Mouse (Mus musculus): ENCODE measurements at regions not wholly inside any gene's neighbourhood (a gene's known extent, or its start where the extent isn't known, plus 50 kb on each side); places are given as distances from the start of the nearest gene placed in this dataset.

DNA sequence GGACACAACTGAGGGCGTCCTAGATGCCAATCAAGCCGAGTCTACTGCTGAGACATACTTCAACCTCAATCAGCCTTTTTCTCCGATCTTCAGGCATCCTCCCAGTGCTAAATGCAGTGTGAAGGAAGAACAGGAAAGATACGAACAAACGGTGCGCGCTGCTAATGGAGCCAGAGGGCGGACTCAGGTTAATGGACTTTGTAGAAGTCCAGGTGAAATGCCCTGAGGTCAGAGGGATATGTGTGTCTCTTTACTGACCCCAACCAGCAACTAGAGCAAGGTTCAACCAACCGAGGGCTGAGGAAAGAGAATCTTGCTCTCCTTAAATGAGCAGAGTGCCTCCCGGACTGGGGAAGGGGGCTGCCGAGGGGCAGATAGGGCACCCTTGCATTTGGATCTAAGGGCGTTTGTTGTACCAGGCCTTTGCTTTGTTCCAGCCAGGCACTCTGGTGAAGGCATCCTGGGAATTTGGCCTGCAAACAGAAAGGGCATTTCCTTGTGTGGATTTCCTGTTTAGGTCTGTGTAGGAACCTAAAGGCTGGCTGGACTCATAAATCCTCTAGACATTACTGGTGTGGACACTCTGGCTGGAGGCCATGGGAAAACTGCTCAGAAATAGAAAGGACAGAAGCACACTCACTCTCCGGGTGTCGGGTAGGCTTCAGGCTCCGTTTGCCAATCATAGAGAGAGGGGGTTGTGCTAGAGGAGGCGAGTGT lies 62.7 kb upstream of the Ahctf1 start:
- no peak overlapping the region for H3K4me3 ChIP-seq (replicated peaks; ENCODE audit: low read length)
- no peak for DNase-seq (ENCODE audit: low spot score)
- WGBS: 73% methylated on average over 16 of the region's 16 CpGs
- ATAC-seq (ENCODE audit: low FRiP score): no peak
- no peak overlapping the region for H3K4me2 ChIP-seq (replicated peaks)
- H3K4me1 ChIP-seq (replicated peaks; ENCODE audit: control insufficient read depth, insufficient read depth, low read length): no peaks in the 10 kb centered on the region
- no peaks in the 10 kb centered on the region for H3K27me3 ChIP-seq (ENCODE audit: control insufficient read depth, insufficient read depth, low read length)
- H3K27ac ChIP-seq: 0 out of 2 replicates have a peak overlapping the region, but pooled peaks have one; percentile 43
- no peaks in the 10 kb centered on the region for H3K9me3 ChIP-seq (ENCODE audit: control insufficient read depth, low read length)
- no peak overlapping the region for H3K9ac ChIP-seq
- H3K36me3 ChIP-seq (replicated peaks; ENCODE audit: control insufficient read depth, insufficient read depth): no peaks in the 10 kb centered on the region

DNA sequence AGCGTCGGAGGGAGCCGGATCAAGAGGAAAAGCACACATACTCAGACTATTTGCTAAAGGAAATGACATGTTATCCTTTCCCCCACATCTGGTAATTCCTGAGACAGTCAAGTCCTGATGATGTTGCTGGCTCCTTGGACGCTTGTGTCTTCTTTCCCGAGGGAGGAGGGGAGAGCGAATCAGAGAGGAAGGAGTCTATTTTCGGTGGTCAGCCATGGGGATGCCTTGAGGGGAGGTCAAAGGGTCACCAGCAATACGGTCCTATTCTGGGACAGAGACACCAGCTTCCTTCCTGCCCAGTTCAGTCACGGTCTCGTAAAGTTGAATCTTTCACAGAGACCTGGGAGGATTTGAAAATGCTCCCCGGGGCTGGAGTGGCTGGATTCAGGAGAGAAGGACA lies 62.1 kb upstream of the Ahctf1 start:
- 69% methylated on average over 11 of the region's 11 CpGs for WGBS
- Histone ChIP-seq H3K36me3 (replicated peaks; ENCODE audit: control insufficient read depth, insufficient read depth) (no peaks in the 10 kb centered on the region), H3K9ac (no peak overlapping the region), H3K4me1 (replicated peaks; ENCODE audit: control insufficient read depth, insufficient read depth, low read length) (no peaks in the 10 kb centered on the region), H3K9me3 (ENCODE audit: control insufficient read depth, low read length) (no peaks in the 10 kb centered on the region), H3K4me2 (replicated peaks) (no peak overlapping the region), H3K27me3 (ENCODE audit: control insufficient read depth, insufficient read depth, low read length) (no peaks in the 10 kb centered on the region), H3K4me3 (replicated peaks; ENCODE audit: low read length) (no peak overlapping the region), H3K27ac (no peak overlapping the region)
- ATAC-seq (ENCODE audit: low FRiP score): no peak
- no peak for DNase-seq (ENCODE audit: low spot score)

DNA sequence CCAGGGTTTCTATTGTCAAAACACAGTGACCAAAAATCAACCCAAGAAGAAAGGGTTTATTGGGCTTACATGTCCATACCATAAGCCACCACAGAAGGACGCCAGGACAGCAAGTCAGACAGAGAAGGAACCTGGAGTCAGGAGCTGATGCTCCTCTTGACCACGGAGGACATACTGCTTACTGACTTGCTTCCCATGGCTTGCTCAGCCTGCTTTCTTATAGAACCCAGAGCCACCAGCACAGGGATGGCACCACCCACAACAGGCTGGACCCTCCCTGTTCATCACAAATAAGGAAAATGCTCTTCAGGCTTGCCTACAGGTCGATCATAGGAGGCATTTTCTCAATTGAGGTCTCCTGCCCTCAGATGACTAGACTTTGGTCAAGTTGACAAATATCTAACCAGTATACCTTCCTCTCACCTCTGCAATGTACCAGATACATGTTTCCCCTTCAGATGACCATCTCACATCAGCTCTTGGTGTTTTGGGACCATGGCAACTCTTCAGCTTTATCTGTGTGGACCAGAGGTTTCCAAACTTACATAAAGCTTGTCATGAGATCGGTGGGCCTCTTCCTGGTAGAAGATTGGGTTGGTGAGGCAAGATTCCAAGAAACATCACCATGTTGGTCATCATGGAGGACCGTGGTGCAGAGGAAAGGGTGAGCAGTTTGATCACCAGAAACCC lies 61.2 kb upstream of the Ahctf1 start:
- 89% methylated on average over 5 of the region's 5 CpGs for WGBS
- H3K27ac ChIP-seq: no peak overlapping the region

DNA sequence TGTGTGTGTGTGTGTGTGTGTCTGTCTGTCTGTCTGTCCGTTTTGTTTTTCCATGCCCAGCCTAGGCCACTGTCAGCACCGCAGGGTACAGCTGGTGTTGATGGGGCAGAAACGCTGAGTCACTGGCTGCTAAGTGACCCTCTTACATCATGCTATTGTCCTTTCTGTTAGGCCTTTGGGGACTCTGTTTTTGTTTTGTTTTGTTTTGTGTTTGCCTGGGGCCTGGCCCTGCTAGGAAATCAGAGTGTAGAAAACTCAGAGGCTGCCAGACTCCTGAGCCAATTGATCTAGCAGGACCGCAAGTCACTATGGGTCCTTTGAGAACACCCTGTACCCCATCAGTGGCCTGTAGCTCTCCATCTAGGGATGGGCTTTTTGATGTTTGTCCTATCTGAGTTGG lies 59.9 kb upstream of the Ahctf1 start:
- no peaks in the 10 kb centered on the region for H3K9me3 ChIP-seq (ENCODE audit: control insufficient read depth, low read length)
- H3K4me3 ChIP-seq (replicated peaks; ENCODE audit: low read length): no peak overlapping the region
- no peak for ATAC-seq (ENCODE audit: low FRiP score)
- WGBS: 35% methylated on average over 4 of the region's 4 CpGs
- no peak overlapping the region for H3K27ac ChIP-seq
- no peak for DNase-seq (ENCODE audit: low spot score)
- no peaks in the 10 kb centered on the region for H3K27me3 ChIP-seq (ENCODE audit: control insufficient read depth, insufficient read depth, low read length)
- H3K4me1 ChIP-seq (replicated peaks; ENCODE audit: control insufficient read depth, insufficient read depth, low read length): no peaks in the 10 kb centered on the region
- no peak overlapping the region for H3K9ac ChIP-seq
- H3K36me3 ChIP-seq (replicated peaks; ENCODE audit: control insufficient read depth, insufficient read depth): no peaks in the 10 kb centered on the region
- no peak overlapping the region for H3K4me2 ChIP-seq (replicated peaks)

More for the DNA sequence above, 61.2 kb upstream of the Ahctf1 start:
- no peaks in the 10 kb centered on the region for H3K27me3 ChIP-seq (ENCODE audit: control insufficient read depth, insufficient read depth, low read length)
- H3K9me3 ChIP-seq (ENCODE audit: control insufficient read depth, low read length): no peaks in the 10 kb centered on the region
- no peaks in the 10 kb centered on the region for H3K36me3 ChIP-seq (replicated peaks; ENCODE audit: control insufficient read depth, insufficient read depth)
- H3K4me1 ChIP-seq (replicated peaks; ENCODE audit: control insufficient read depth, insufficient read depth, low read length): no peaks in the 10 kb centered on the region
- H3K4me3 ChIP-seq (replicated peaks; ENCODE audit: low read length): no peak overlapping the region
- no peak overlapping the region for H3K4me2 ChIP-seq (replicated peaks)
- ATAC-seq (ENCODE audit: low FRiP score): no peak
- H3K9ac ChIP-seq: no peak overlapping the region
- DNase-seq (ENCODE audit: low spot score): no peak

DNA sequence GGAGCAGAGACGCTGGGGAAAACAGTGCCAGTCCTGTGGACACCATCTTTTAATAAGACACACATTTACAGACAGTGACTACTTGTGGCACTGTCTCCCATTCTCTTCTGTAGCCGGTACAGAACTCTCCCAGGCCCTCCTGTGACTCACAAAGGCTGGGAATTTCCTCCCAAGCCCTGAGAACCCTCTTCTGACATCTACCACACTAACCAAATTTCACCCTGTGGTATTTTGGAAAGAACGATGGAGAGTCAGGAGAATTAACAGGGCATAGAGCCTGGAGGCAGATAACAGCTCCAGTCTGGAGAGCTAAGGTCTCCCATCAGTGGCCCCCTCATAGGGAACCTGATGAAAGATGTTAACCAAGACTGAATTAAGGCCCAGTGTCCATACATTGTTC lies 59.5 kb upstream of the Ahctf1 start:
- no peak overlapping the region for H3K4me2 ChIP-seq (replicated peaks)
- no peak overlapping the region for H3K27ac ChIP-seq
- no peak overlapping the region for H3K9ac ChIP-seq
- no peaks in the 10 kb centered on the region for H3K4me1 ChIP-seq (replicated peaks; ENCODE audit: control insufficient read depth, insufficient read depth, low read length)
- H3K27me3 ChIP-seq (ENCODE audit: control insufficient read depth, insufficient read depth, low read length): no peaks in the 10 kb centered on the region
- 68% methylated on average over 3 of the region's 3 CpGs for WGBS
- no peaks in the 10 kb centered on the region for H3K9me3 ChIP-seq (ENCODE audit: control insufficient read depth, low read length)
- H3K4me3 ChIP-seq (replicated peaks; ENCODE audit: low read length): no peak overlapping the region
- no peaks in the 10 kb centered on the region for H3K36me3 ChIP-seq (replicated peaks; ENCODE audit: control insufficient read depth, insufficient read depth)
- DNase-seq (ENCODE audit: low spot score): no peak
- no peak for ATAC-seq (ENCODE audit: low FRiP score)

DNA sequence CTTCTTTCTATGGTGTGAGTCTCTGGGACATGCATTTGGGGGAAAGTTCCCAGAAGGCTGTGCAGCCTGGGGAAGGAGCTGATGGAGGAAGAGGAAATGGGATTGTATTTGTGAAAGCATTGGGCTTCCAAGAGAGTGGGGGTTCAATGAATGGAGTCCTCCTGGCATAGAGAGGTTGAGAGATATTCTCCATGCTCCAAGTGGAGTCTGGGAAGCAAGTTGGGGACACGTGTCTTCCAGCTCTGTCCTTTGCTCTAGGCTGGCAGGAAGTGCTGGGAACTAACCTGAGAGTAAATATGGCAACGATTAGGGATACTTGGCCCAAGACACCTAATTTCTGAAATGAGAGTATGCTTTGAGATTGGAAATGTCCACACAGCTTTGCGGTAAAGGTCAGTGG lies 58.3 kb upstream of the Ahctf1 start:
- Histone ChIP-seq H3K36me3 (replicated peaks; ENCODE audit: control insufficient read depth, insufficient read depth) (no peaks in the 10 kb centered on the region), H3K27me3 (ENCODE audit: control insufficient read depth, insufficient read depth, low read length) (no peaks in the 10 kb centered on the region), H3K4me3 (replicated peaks; ENCODE audit: low read length) (no peak overlapping the region), H3K9ac (no peak overlapping the region), H3K4me1 (replicated peaks; ENCODE audit: control insufficient read depth, insufficient read depth, low read length) (no peaks in the 10 kb centered on the region), H3K27ac (no peak overlapping the region), H3K4me2 (replicated peaks) (no peak overlapping the region), H3K9me3 (ENCODE audit: control insufficient read depth, low read length) (no peaks in the 10 kb centered on the region)
- no peak for ATAC-seq (ENCODE audit: low FRiP score)
- WGBS: 87% methylated on average over 3 of the region's 3 CpGs
- DNase-seq (ENCODE audit: low spot score): no peak

DNA sequence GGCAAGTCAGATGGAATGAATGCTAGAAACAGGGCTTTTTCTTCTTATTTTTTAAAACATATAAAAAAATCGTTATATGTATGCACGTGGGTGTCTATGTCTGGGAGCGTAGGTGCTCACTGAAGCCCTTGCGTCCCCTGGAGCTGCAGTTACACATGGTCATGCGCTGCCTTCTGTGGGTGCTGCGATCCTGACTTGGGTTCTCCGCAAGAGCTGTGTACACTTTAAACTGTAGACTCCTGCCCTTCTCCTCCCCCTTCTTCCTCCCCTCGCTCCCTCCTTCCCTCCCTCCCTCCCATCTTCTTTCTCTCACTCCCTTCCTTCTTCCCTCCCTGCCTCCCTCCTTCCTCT lies 56.0 kb upstream of the Ahctf1 start:
- H3K4me1 ChIP-seq (replicated peaks; ENCODE audit: control insufficient read depth, insufficient read depth, low read length): no peaks in the 10 kb centered on the region
- no peaks in the 10 kb centered on the region for H3K27me3 ChIP-seq (ENCODE audit: control insufficient read depth, insufficient read depth, low read length)
- H3K9me3 ChIP-seq (ENCODE audit: control insufficient read depth, low read length): no peaks in the 10 kb centered on the region
- H3K4me3 ChIP-seq (replicated peaks; ENCODE audit: low read length): no peak overlapping the region
- H3K36me3 ChIP-seq (replicated peaks; ENCODE audit: control insufficient read depth, insufficient read depth): no peaks in the 10 kb centered on the region
- no peak for ATAC-seq (ENCODE audit: low FRiP score)
- DNase-seq (ENCODE audit: low spot score): no peak
- WGBS: 81% methylated on average over 8 of the region's 8 CpGs
- H3K4me2 ChIP-seq (replicated peaks): no peak overlapping the region
- no peak overlapping the region for H3K9ac ChIP-seq
- H3K27ac ChIP-seq: no peak overlapping the region

DNA sequence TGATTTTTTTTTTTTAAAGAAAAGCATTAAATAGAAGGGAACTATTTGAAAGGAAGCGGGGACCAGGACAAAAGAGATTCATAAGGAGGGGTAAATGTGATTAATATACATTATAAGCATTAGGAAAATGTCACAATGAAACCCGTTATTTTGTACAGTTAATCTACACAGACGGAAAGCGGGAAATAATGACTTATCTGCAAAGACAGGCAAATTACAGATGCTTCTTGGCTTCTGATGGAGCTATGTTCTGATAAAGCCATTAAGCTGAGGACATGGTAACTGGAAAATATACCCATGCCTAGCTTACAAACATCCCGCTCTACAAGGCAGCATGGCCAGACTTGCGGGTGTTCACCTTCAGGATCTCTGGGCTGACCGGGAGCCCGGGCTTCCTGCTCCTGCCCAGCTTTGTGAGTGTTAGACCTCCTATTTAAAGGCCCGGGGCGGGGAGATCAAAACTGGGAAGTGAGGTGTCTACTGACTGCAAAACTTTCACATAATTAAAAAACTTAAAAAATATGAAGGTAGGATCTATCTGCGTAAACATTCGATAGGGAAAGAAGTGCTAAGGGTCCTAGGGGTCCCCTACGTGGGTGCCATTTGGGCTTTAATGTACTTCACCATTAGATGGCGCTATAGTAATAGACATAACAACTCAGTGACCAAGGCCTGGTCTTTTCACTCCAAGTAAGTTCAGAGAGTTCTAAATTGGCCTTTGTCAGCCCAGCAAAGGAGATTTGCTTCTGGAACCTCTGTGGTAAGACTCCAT lies 55.5 kb upstream of the Ahctf1 start:
- Histone ChIP-seq H3K27ac (no peak overlapping the region), H3K9ac (no peak overlapping the region), H3K4me1 (replicated peaks; ENCODE audit: control insufficient read depth, insufficient read depth, low read length) (no peaks in the 10 kb centered on the region), H3K9me3 (ENCODE audit: control insufficient read depth, low read length) (no peaks in the 10 kb centered on the region), H3K27me3 (ENCODE audit: control insufficient read depth, insufficient read depth, low read length) (no peaks in the 10 kb centered on the region), H3K4me3 (replicated peaks; ENCODE audit: low read length) (no peak overlapping the region), H3K4me2 (replicated peaks) (no peak overlapping the region), H3K36me3 (replicated peaks; ENCODE audit: control insufficient read depth, insufficient read depth) (no peaks in the 10 kb centered on the region)
- ATAC-seq (ENCODE audit: low FRiP score): peak; percentile 66; the same call in 1 of the 2 replicates
- 46% methylated on average over 14 of the region's 14 CpGs for WGBS
- DNase-seq (ENCODE audit: low spot score): peak; percentile 88

DNA sequence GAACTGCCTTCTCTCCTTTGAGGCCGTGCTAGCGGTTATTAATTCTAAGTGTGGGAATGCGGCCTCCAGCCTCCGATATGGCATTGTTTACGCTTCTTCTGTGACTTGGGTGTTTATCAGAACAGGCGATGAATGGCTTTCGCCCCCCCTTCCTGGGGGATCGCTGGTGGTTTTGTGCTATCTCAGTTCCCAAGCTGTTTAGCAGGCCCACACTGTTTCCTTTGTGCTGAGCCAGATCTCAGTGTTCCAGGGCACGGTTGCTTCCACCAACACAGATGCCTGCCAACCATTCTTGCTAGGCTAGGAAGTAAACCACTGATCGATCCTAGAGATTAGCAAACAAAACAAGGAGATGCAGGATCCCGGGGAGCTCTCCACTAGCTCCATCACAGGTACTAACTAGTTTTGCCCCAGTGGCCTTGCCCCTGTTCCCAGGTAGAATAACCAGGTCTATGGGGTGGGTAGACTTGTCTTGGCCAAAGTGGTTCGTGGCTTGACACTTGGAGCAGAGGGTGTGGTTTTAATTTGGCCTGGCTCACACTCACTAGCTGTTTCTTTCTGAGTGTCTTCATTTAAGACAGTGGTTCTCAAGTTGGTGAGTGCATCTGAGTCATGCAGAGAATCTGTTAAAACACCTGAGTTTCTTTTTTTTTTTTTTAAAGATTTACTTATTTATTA lies 50.9 kb upstream of the Ahctf1 start:
- H3K27me3 ChIP-seq (ENCODE audit: control insufficient read depth, insufficient read depth, low read length): no peaks in the 10 kb centered on the region
- no peak overlapping the region for H3K27ac ChIP-seq
- no peak overlapping the region for H3K4me3 ChIP-seq (replicated peaks; ENCODE audit: low read length)
- WGBS: 46% methylated on average over 12 of the region's 12 CpGs
- H3K4me1 ChIP-seq (replicated peaks; ENCODE audit: control insufficient read depth, insufficient read depth, low read length): no peaks in the 10 kb centered on the region
- no peaks in the 10 kb centered on the region for H3K36me3 ChIP-seq (replicated peaks; ENCODE audit: control insufficient read depth, insufficient read depth)
- DNase-seq (ENCODE audit: low spot score): no peak
- H3K4me2 ChIP-seq (replicated peaks): no peak overlapping the region
- no peaks in the 10 kb centered on the region for H3K9me3 ChIP-seq (ENCODE audit: control insufficient read depth, low read length)
- H3K9ac ChIP-seq: no peak overlapping the region
- ATAC-seq (ENCODE audit: low FRiP score): no peak
